Mouse (Mus musculus): Measurements from ENCODE around the gene Gtf2ird2. TPM values are rescaled to one million over a fixed set of nuclear protein-coding genes. Genes with fewer than 3 reads are reported as not detected.

The Gtf2ird2 gene
- 5.8 and 6.3 TPM in 2 replicates for polyA plus RNA-seq (2015; fragmentation: Nextera tagmentation; extraction: Ambion mirVana)

GRCm38 (mm10) chr5:134183880-134184808 lies at the start of gene Gtf2ird2:
Gene Gtf2ird2 (plus strand): TSS chr5:134184019.
- H3K9ac ChIP-seq = peak within 1 kb of the TSS; percentile 93
- peaks cover 18% of the 10 kb centered on the region for H3K4me1 ChIP-seq
- peaks cover 3% of the 10 kb centered on the region; the same call in 1 of the 2 replicates for H3K9me3 ChIP-seq
- peak within 1 kb of the TSS; percentile 93 for H3K27ac ChIP-seq (replicated peaks)
- peak within 1 kb of the TSS; percentile 89 for H3K4me2 ChIP-seq
- no peaks in the 10 kb centered on the region for H3K27me3 ChIP-seq (replicated peaks)
- peak within 1 kb of the TSS; percentile 86 for H3K4me3 ChIP-seq
- under 1% methylated on average over 90 of the region's 92 CpGs for WGBS
- no peaks in the 10 kb centered on the region for H3K36me3 ChIP-seq
- peak; percentile 98 for ATAC-seq (ENCODE audit: extremely low read depth, insufficient number of reproducible peaks, low FRiP score, low TSS enrichment)

- Histone ChIP-seq H3K9ac (no peak overlapping the region), H3K4me3 (no peak overlapping the region), H3K36me3 (peaks cover 51% of the 10 kb centered on the region), H3K4me1 (peaks cover 3% of the 10 kb centered on the region; the same call in 1 of the 2 replicates), H3K9me3 (no peaks in the 10 kb centered on the region; the same call in 1 of the 2 replicates), H3K4me2 (no peak overlapping the region), H3K27me3 (replicated peaks) (no peaks in the 10 kb centered on the region), H3K27ac (replicated peaks) (no peak overlapping the region)
- WGBS = 87% methylated on average over 12 of the region's 12 CpGs
- no peak for ATAC-seq (ENCODE audit: extremely low read depth, insufficient number of reproducible peaks, low FRiP score, low TSS enrichment)
Observed at GRCm38 (mm10) chr5:134136022-134136421, 47.8 kb upstream of the Gtf2ird2 start.

GRCm38 (mm10) chr5:134137933-134138332 lies 45.9 kb upstream of the Gtf2ird2 start:
- ATAC-seq (ENCODE audit: extremely low read depth, insufficient number of reproducible peaks, low FRiP score, low TSS enrichment) = no peak
- Histone ChIP-seq H3K36me3 (peaks cover 61% of the 10 kb centered on the region), H3K4me2 (no peak overlapping the region), H3K4me3 (no peak overlapping the region), H3K27ac (replicated peaks) (no peak overlapping the region), H3K9me3 (peaks cover 3% of the 10 kb centered on the region; the same call in 1 of the 2 replicates), H3K4me1 (no peaks in the 10 kb centered on the region), H3K27me3 (replicated peaks) (no peaks in the 10 kb centered on the region), H3K9ac (no peak overlapping the region)
- WGBS = 91% methylated on average over 5 of the region's 5 CpGs

GRCm38 (mm10) chr5:134139429-134139828 lies 44.4 kb upstream of the Gtf2ird2 start:
- WGBS = 88% methylated on average over 6 of the region's 6 CpGs
- peaks cover 53% of the 10 kb centered on the region for H3K36me3 ChIP-seq
- H3K4me1 ChIP-seq = no peaks in the 10 kb centered on the region

GRCm38 (mm10) chr5:134141236-134141635 lies 42.6 kb upstream of the Gtf2ird2 start:
- Histone ChIP-seq H3K9me3 (0 out of 2 replicates have a peak, but pooled peaks cover 3% of the 10 kb centered on the region), H3K27ac (replicated peaks) (no peak overlapping the region), H3K4me2 (no peak overlapping the region), H3K4me3 (no peak overlapping the region), H3K9ac (no peak overlapping the region), H3K36me3 (peaks cover 48% of the 10 kb centered on the region), H3K27me3 (replicated peaks) (no peaks in the 10 kb centered on the region), H3K4me1 (no peaks in the 10 kb centered on the region)
- no peak for ATAC-seq (ENCODE audit: extremely low read depth, insufficient number of reproducible peaks, low FRiP score, low TSS enrichment)
- 54% methylated on average over 7 of the region's 7 CpGs for WGBS

More at GRCm38 (mm10) chr5:134139429-134139828, 44.4 kb upstream of the Gtf2ird2 start:
- H3K27me3 ChIP-seq (replicated peaks) = no peaks in the 10 kb centered on the region
- H3K4me3 ChIP-seq = no peak overlapping the region
- no peak overlapping the region for H3K27ac ChIP-seq (replicated peaks)
- ATAC-seq (ENCODE audit: extremely low read depth, insufficient number of reproducible peaks, low FRiP score, low TSS enrichment) = no peak
- no peak overlapping the region for H3K4me2 ChIP-seq
- H3K9ac ChIP-seq = no peak overlapping the region
- 0 out of 2 replicates have a peak, but pooled peaks cover 3% of the 10 kb centered on the region for H3K9me3 ChIP-seq

GRCm38 (mm10) chr5:134142381-134142780 lies 41.4 kb upstream of the Gtf2ird2 start:
- Histone ChIP-seq H3K36me3 (peaks cover 38% of the 10 kb centered on the region), H3K4me1 (peaks cover 8% of the 10 kb centered on the region), H3K9ac (no peak overlapping the region), H3K4me3 (no peak overlapping the region), H3K27me3 (replicated peaks) (no peaks in the 10 kb centered on the region), H3K4me2 (no peak overlapping the region), H3K27ac (replicated peaks) (no peak overlapping the region), H3K9me3 (0 out of 2 replicates have a peak, but pooled peaks cover 3% of the 10 kb centered on the region)
- WGBS = 58% methylated on average over 11 of the region's 11 CpGs
- no peak for ATAC-seq (ENCODE audit: extremely low read depth, insufficient number of reproducible peaks, low FRiP score, low TSS enrichment)

GRCm38 (mm10) chr5:134144986-134145385 lies 38.8 kb upstream of the Gtf2ird2 start:
- no peak overlapping the region for H3K9ac ChIP-seq
- no peak for ATAC-seq (ENCODE audit: extremely low read depth, insufficient number of reproducible peaks, low FRiP score, low TSS enrichment)
- no peak overlapping the region for H3K27ac ChIP-seq (replicated peaks)
- 91% methylated on average over 8 of the region's 8 CpGs for WGBS
- H3K36me3 ChIP-seq = peaks cover 53% of the 10 kb centered on the region
- H3K4me1 ChIP-seq = peaks cover 11% of the 10 kb centered on the region
- H3K27me3 ChIP-seq (replicated peaks) = no peaks in the 10 kb centered on the region
- no peak overlapping the region for H3K4me3 ChIP-seq
- no peak overlapping the region for H3K4me2 ChIP-seq
- H3K9me3 ChIP-seq = 0 out of 2 replicates have a peak, but pooled peaks cover 3% of the 10 kb centered on the region

- ATAC-seq (ENCODE audit: extremely low read depth, insufficient number of reproducible peaks, low FRiP score, low TSS enrichment) = no peak
- Histone ChIP-seq H3K4me3 (no peak overlapping the region), H3K4me2 (no peak overlapping the region), H3K9ac (0 out of 2 replicates have a peak overlapping the region, but pooled peaks have one; percentile 21), H3K4me1 (peaks cover 11% of the 10 kb centered on the region), H3K27me3 (replicated peaks) (no peaks in the 10 kb centered on the region), H3K36me3 (peaks cover 65% of the 10 kb centered on the region), H3K27ac (replicated peaks) (peak overlapping the region; percentile 40; the same call in 1 of the 2 replicates), H3K9me3 (0 out of 2 replicates have a peak, but pooled peaks cover 2% of the 10 kb centered on the region)
- 59% methylated on average over 10 of the region's 10 CpGs for WGBS
Observed at GRCm38 (mm10) chr5:134147194-134147753, 36.5 kb upstream of the Gtf2ird2 start.

GRCm38 (mm10) chr5:134148153-134148552 lies 35.7 kb upstream of the Gtf2ird2 start:
- H3K27ac ChIP-seq (replicated peaks) = no peak overlapping the region
- no peaks in the 10 kb centered on the region for H3K27me3 ChIP-seq (replicated peaks)
- WGBS = 85% methylated on average over 4 of the region's 4 CpGs
- no peak overlapping the region for H3K4me2 ChIP-seq
- H3K9me3 ChIP-seq = no peaks in the 10 kb centered on the region
- H3K4me1 ChIP-seq = peaks cover 11% of the 10 kb centered on the region
- ATAC-seq (ENCODE audit: extremely low read depth, insufficient number of reproducible peaks, low FRiP score, low TSS enrichment) = no peak
- H3K4me3 ChIP-seq = no peak overlapping the region
- H3K9ac ChIP-seq = no peak overlapping the region
- peaks cover 70% of the 10 kb centered on the region for H3K36me3 ChIP-seq

- H3K9ac ChIP-seq = no peak overlapping the region
- H3K36me3 ChIP-seq = peaks cover 92% of the 10 kb centered on the region
- no peaks in the 10 kb centered on the region for H3K9me3 ChIP-seq
- peaks cover 11% of the 10 kb centered on the region for H3K4me1 ChIP-seq
- no peak overlapping the region for H3K27ac ChIP-seq (replicated peaks)
- WGBS = 83% methylated on average over 11 of the region's 11 CpGs
- no peak overlapping the region for H3K4me2 ChIP-seq
- no peak overlapping the region for H3K4me3 ChIP-seq
- H3K27me3 ChIP-seq (replicated peaks) = no peaks in the 10 kb centered on the region
- no peak for ATAC-seq (ENCODE audit: extremely low read depth, insufficient number of reproducible peaks, low FRiP score, low TSS enrichment)
Observed at GRCm38 (mm10) chr5:134151895-134152294, 31.9 kb upstream of the Gtf2ird2 start.

- 72% methylated on average over 7 of the region's 7 CpGs for WGBS
- peaks cover 94% of the 10 kb centered on the region for H3K36me3 ChIP-seq
- peaks cover 3% of the 10 kb centered on the region; the same call in 1 of the 2 replicates for H3K4me1 ChIP-seq
- H3K4me2 ChIP-seq = no peak overlapping the region
- ATAC-seq (ENCODE audit: extremely low read depth, insufficient number of reproducible peaks, low FRiP score, low TSS enrichment) = no peak
- no peak overlapping the region for H3K27ac ChIP-seq (replicated peaks)
- no peak overlapping the region for H3K9ac ChIP-seq
- H3K4me3 ChIP-seq = no peak overlapping the region
- H3K9me3 ChIP-seq = no peaks in the 10 kb centered on the region
- H3K27me3 ChIP-seq (replicated peaks) = no peaks in the 10 kb centered on the region
Observed at GRCm38 (mm10) chr5:134155916-134156466, 27.8 kb upstream of the Gtf2ird2 start.
